Mouse (Mus musculus) B cell, adult 67 days (primary cell): ENCODE results near the gene Sfswap. TPM values are rescaled to one million over a fixed set of nuclear protein-coding genes. Genes with fewer than 3 reads are reported as not detected.

Source experiments
- total RNA-seq, 2 experiments: library from RNA; stranded (reverse); gene quantifications; 4 replicates each; pipeline ENCODE4 v1.2.4; 2023

Sfswap gene
- total RNA-seq: 100 to 1,000 TPM; 188 to 192 TPM

DNA sequence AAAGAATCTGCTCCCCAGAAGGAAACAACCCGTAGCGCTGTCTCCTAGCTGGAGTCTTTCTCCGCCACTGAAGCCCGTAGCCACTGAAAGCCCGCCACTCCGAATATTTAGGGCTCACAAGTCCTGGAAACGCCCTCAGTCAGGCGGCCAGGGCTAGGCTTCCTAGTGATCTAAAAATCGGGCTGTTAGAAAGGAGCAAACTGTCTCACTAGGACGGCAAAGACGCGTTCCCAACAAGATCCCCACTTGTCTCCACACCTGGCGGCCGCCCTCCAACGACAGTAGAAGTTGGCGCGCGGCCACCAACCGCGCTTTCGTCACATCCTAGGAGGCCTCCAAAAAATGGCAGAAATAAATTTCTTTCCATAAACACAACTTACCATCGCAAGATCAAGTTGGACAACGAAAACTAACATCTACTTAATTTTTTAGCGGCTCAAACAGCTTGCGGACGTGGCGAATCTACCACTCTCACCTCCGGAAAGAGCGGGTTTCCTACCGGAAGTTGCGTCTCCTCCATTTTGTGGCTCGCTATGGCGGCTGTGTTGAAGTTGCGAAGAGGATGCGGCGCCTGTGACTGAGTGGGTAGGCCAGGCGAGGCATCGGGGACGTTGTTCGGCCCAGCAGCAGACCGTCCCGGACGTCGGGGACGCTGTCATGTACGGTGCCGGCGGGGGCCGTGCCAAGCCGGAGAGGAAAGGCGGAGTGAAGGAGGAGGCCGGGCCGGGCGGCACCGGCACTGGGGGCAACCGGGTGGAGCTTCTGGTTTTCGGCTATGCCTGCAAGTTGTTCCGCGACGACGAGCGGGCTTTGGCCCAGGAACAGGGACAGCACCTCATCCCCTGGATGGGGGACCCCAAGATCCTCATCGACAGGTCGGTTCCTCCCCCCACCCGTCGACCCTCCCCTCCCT lies at the start of gene Sfswap:
Sfswap (plus strand) TSS at position 500 of the 913 bp plus-strand sequence.

DNA sequence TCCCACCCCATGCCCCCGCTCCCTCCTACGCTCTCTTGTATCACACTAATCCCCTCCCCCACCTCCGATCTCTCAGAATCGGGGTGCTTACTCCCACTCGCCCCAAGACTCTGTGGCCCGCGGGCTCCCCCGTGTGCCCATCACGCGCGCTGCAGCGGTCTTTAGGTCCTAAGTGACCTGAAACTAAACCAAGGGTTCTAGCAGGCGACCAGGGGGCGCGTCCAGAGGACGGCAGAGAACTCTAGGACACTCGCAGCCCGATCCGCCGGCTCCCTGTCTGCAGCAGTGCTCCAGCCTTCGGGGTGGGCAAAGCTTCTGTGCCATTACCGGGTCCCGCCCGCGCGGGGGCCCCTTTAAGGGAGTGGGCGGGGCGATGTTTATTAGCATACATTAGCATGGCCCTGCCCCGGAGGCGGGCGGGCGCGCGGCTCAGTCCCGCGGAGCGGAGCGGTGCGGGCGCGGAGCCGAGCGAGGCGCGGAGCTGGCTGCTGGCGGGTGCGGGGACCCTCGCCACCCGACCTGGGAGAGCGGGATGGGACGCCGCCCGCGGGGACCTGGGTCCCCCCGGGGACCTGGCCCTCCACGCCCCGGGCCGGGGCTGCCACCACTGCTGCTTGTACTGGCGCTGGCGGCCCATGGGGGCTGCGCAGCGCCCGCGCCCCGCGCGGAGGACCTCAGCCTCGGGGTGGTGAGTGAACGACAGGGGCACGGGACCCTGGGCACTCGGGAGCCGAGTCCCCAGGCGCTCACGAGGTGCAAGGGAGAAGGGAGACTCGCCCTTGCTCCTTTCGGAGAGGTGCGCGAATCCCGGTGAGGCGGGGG lies 83.0 kb downstream of the Sfswap start, which contains the start of gene Mmp17:
Mmp17 (plus strand) TSS at position 409 of the 822 bp plus-strand sequence.

Other genes with a start within 250 kb of the Sfswap start
- 1 to 10 TPM in 1 of 2 experiments, under 1 TPM in 1; 0.78 to 2.2 TPM for gene Mmp17, start 82.9 kb downstream of the Sfswap start, total RNA-seq
- 1 to 10 TPM; 2.7 to 2.8 TPM for gene Zfp11, start 168.9 kb downstream of the Sfswap start, total RNA-seq
- not detected for gene Sept14, start 207.3 kb downstream of the Sfswap start, total RNA-seq
- gene Mrps17, start 214.3 kb downstream of the Sfswap start, total RNA-seq: 10 to 100 TPM; 40.7 to 54.2 TPM
- 10 to 100 TPM; 31.0 to 40.7 TPM for gene Nipsnap2, start 223.8 kb downstream of the Sfswap start, total RNA-seq